Mouse (Mus musculus) cerebellum, postnatal 25 days (tissue): ENCODE measurements at regions not wholly inside any gene's neighbourhood (a gene's known extent, or its start where the extent isn't known, plus 50 kb on each side); places are given as distances from the start of the nearest gene placed in this dataset.
A peak's percentile ranks its signal among the peaks of the same experiment; 100 is the strongest.

Source experiments
- DNase-seq, 2 experiments: peaks; one replicate each; pipeline ENCODE4 v3.0.0; 2021; ENCODE audit warnings: mixed read lengths in 2 of 2

- no peak for DNase-seq
Measured at GRCm38 (mm10) chr13:72947374-72948165, 312.7 kb upstream of the Irx4 start.

- DNase-seq: no peak
Measured at GRCm38 (mm10) chr13:72958616-72959518, 301.4 kb upstream of the Irx4 start.

GRCm38 (mm10) chr13:72961291-72961690 is 299.0 kb upstream of the Irx4 start:
- DNase-seq: no peak

- DNase-seq: no peak
Measured at GRCm38 (mm10) chr13:72972165-72972564, 288.1 kb upstream of the Irx4 start.

- DNase-seq: no peak
Measured at GRCm38 (mm10) chr13:72972894-72973293, 287.4 kb upstream of the Irx4 start.

GRCm38 (mm10) chr13:72977213-72977612 is 283.1 kb upstream of the Irx4 start:
- DNase-seq: no peak

GRCm38 (mm10) chr13:72977971-72978370 is 282.3 kb upstream of the Irx4 start:
- DNase-seq: no peak

GRCm38 (mm10) chr13:72978966-72979365 is 281.3 kb upstream of the Irx4 start:
- DNase-seq: peak in 1 of 2 experiments; percentile 21

- DNase-seq: no peak
Measured at GRCm38 (mm10) chr13:72992589-72993409, 267.5 kb upstream of the Irx4 start.

GRCm38 (mm10) chr13:72993410-72993858 is 266.8 kb upstream of the Irx4 start:
- DNase-seq: no peak

- DNase-seq: no peak
Measured at GRCm38 (mm10) chr13:72994538-72994937, 265.7 kb upstream of the Irx4 start.

- no peak for DNase-seq
Measured at GRCm38 (mm10) chr13:73008856-73009546, 251.3 kb upstream of the Irx4 start.

GRCm38 (mm10) chr13:73009547-73010475 is 250.5 kb upstream of the Irx4 start:
- no peak for DNase-seq

GRCm38 (mm10) chr13:73019181-73019580 is 241.1 kb upstream of the Irx4 start:
- DNase-seq: no peak

- DNase-seq: no peak
Measured at GRCm38 (mm10) chr13:73031217-73031616, 229.1 kb upstream of the Irx4 start.

GRCm38 (mm10) chr13:73033055-73033454 is 227.2 kb upstream of the Irx4 start:
- peak; percentile 65 to 77 for DNase-seq

GRCm38 (mm10) chr13:73034065-73034831 is 226.0 kb upstream of the Irx4 start:
- peak in 1 of 2 experiments; percentile 4 for DNase-seq

GRCm38 (mm10) chr13:73034886-73035285 is 225.4 kb upstream of the Irx4 start:
- no peak for DNase-seq

GRCm38 (mm10) chr13:73035336-73035940 is 224.8 kb upstream of the Irx4 start:
- DNase-seq: no peak

GRCm38 (mm10) chr13:73039731-73040130 is 220.5 kb upstream of the Irx4 start:
- no peak for DNase-seq
